Comparison of ENCODE assay signal across 10 mouse cellular contexts in genomic region chr9:120679822-120680426, GRCm38 (mm10).
DNase-seq lines count a peak whose midpoint lies in the region; ATAC-seq and TF ChIP-seq lines count a peak whose summit lies in the region.
"Had no signal": no experiment of that assay in that cellular context is flagged by ENCODE, and none has a peak within 500 bp of the region (broad histone marks: within the 10 kb centered on the region; RNA-seq: fewer than 3 reads in every experiment).

No protein-coding gene starts in this region.

- no peak overlapping the region for H3K9ac ChIP-seq in hindbrain, embryonic 11.5 days (ENCODE audit: low read depth, low read length)
- no peak overlapping the region for H3K9ac ChIP-seq in hindbrain, embryonic 13.5 days
- H3K9ac ChIP-seq in ES-Bruce4 (ENCODE audit: low read depth, poor library complexity, severe bottlenecking), result peak overlapping the region; percentile 43; the same call in 1 of the 2 replicates
- H3K9ac ChIP-seq in embryonic facial prominence, embryonic 11.5 days (replicated peaks; ENCODE audit: low read length), result peak overlapping the region; percentile 15; the same call in 1 of the 2 replicates
- no peak overlapping the region for H3K9ac ChIP-seq in midbrain, embryonic 14.5 days (replicated peaks; ENCODE audit: low read length)
- no peak overlapping the region for H3K9ac ChIP-seq in midbrain, embryonic 16.5 days (ENCODE audit: low read depth, low read length)

- 44% methylated on average over 11 of the region's 11 CpGs for WGBS in hindbrain, embryonic 11.5 days
- WGBS in hindbrain, embryonic 13.5 days, result 51% methylated on average over 11 of the region's 11 CpGs
- WGBS in embryonic facial prominence, embryonic 11.5 days, result 27% methylated on average over 11 of the region's 11 CpGs
- WGBS in thymus, adult 2 months, result 31% methylated on average over 11 of the region's 11 CpGs
- WGBS in midbrain, embryonic 14.5 days, result 59% methylated on average over 11 of the region's 11 CpGs
- WGBS in midbrain, embryonic 16.5 days, result 59% methylated on average over 11 of the region's 11 CpGs

- H3K9me3 ChIP-seq in hindbrain, embryonic 11.5 days (ENCODE audit: control insufficient read depth, low read length), result no peaks in the 10 kb centered on the region
- no peaks in the 10 kb centered on the region for H3K9me3 ChIP-seq in hindbrain, embryonic 13.5 days
- no peaks in the 10 kb centered on the region for H3K9me3 ChIP-seq in ES-Bruce4 (replicated peaks; ENCODE audit: control insufficient read depth, insufficient read depth, low read length, poor library complexity, severe bottlenecking)
- H3K9me3 ChIP-seq in embryonic facial prominence, embryonic 11.5 days (replicated peaks; ENCODE audit: control insufficient read depth, low read length), result no peaks in the 10 kb centered on the region
- H3K9me3 ChIP-seq in midbrain, embryonic 14.5 days (ENCODE audit: control insufficient read depth, low read length), result no peaks in the 10 kb centered on the region
- no peaks in the 10 kb centered on the region for H3K9me3 ChIP-seq in midbrain, embryonic 16.5 days (replicated peaks; ENCODE audit: control insufficient read depth, low read length, poor library complexity, severe bottlenecking)

- TF ChIP-seq CTCF in ES-Bruce4 (IDR thresholded peaks at IDR 0.05; ENCODE audit: low read depth, low read length), result no peak
- TF ChIP-seq CTCF in thymus, adult 2 months (IDR thresholded peaks at IDR 0.05; ENCODE audit: borderline replicate concordance, control insufficient read depth, extremely low read depth, insufficient read depth, low read length, poor library complexity), result no peak

- H3K36me3 ChIP-seq in hindbrain, embryonic 11.5 days (ENCODE audit: control insufficient read depth, insufficient read depth, low read length), result no peaks in the 10 kb centered on the region
- no peaks in the 10 kb centered on the region for H3K36me3 ChIP-seq in hindbrain, embryonic 13.5 days
- no peaks in the 10 kb centered on the region for H3K36me3 ChIP-seq in ES-Bruce4 (ENCODE audit: control insufficient read depth, insufficient read depth, low read length, poor library complexity, severe bottlenecking)
- no peaks in the 10 kb centered on the region for H3K36me3 ChIP-seq in embryonic facial prominence, embryonic 11.5 days (replicated peaks; ENCODE audit: control insufficient read depth, insufficient read depth, low read depth, low read length)
- no peaks in the 10 kb centered on the region for H3K36me3 ChIP-seq in thymus, adult 2 months (ENCODE audit: control insufficient read depth, insufficient read depth, low read length)
- H3K36me3 ChIP-seq in midbrain, embryonic 14.5 days (ENCODE audit: control insufficient read depth, insufficient read depth, low read length), result no peaks in the 10 kb centered on the region
- no peaks in the 10 kb centered on the region for H3K36me3 ChIP-seq in midbrain, embryonic 16.5 days (ENCODE audit: control insufficient read depth, insufficient read depth, low read length)

- no peak overlapping the region for H3K27ac ChIP-seq in hindbrain, embryonic 11.5 days (ENCODE audit: low read depth, low read length)
- no peak overlapping the region for H3K27ac ChIP-seq in hindbrain, embryonic 13.5 days
- peak overlapping the region; percentile 89 for H3K27ac ChIP-seq in ES-Bruce4 (ENCODE audit: insufficient read depth, low read length)
- H3K27ac ChIP-seq in embryonic facial prominence, embryonic 11.5 days (replicated peaks; ENCODE audit: low read depth, low read length), result 0 out of 2 replicates have a peak overlapping the region, but pooled peaks have one; percentile 6
- peak overlapping the region; percentile 86 for H3K27ac ChIP-seq in thymus, adult 2 months (ENCODE audit: control insufficient read depth, insufficient read depth, low read length)
- H3K27ac ChIP-seq in midbrain, embryonic 14.5 days (replicated peaks; ENCODE audit: low read depth, low read length), result no peak overlapping the region
- no peak overlapping the region for H3K27ac ChIP-seq in midbrain, embryonic 16.5 days (ENCODE audit: low read length)

- H3K4me2 ChIP-seq in hindbrain, embryonic 11.5 days (replicated peaks; ENCODE audit: low read depth, low read length), result no peak overlapping the region
- no peak overlapping the region for H3K4me2 ChIP-seq in hindbrain, embryonic 13.5 days
- no peak overlapping the region for H3K4me2 ChIP-seq in embryonic facial prominence, embryonic 11.5 days (ENCODE audit: low read depth, low read length)
- H3K4me2 ChIP-seq in midbrain, embryonic 14.5 days (ENCODE audit: low read length), result no peak overlapping the region
- no peak overlapping the region for H3K4me2 ChIP-seq in midbrain, embryonic 16.5 days (ENCODE audit: low read length)

- no peak overlapping the region for H3K4me3 ChIP-seq in hindbrain, embryonic 11.5 days (ENCODE audit: low read depth, low read length)
- no peak overlapping the region for H3K4me3 ChIP-seq in hindbrain, embryonic 13.5 days
- peak overlapping the region; percentile 39 for H3K4me3 ChIP-seq in ES-Bruce4 (ENCODE audit: low read depth, low read length)
- no peak overlapping the region for H3K4me3 ChIP-seq in embryonic facial prominence, embryonic 11.5 days (ENCODE audit: low read depth, low read length)
- peak overlapping the region; percentile 11 for H3K4me3 ChIP-seq in thymus, adult 2 months (ENCODE audit: control insufficient read depth, insufficient read depth, low read length)
- H3K4me3 ChIP-seq in midbrain, embryonic 14.5 days (replicated peaks; ENCODE audit: low read depth, low read length), result no peak overlapping the region
- no peak overlapping the region for H3K4me3 ChIP-seq in midbrain, embryonic 16.5 days (ENCODE audit: low read depth, low read length)

- TF ChIP-seq POLR2A in ES-Bruce4 (IDR thresholded peaks at IDR 0.05; ENCODE audit: insufficient read depth, low read length), result no peak
- TF ChIP-seq POLR2A in thymus, adult 2 months (IDR thresholded peaks at IDR 0.05; ENCODE audit: control insufficient read depth, extremely low read depth, insufficient read depth, low read length, poor library complexity), result no peak

- ATAC-seq in hindbrain, embryonic 11.5 days (ENCODE audit: low FRiP score), result no peak
- no peak for ATAC-seq in hindbrain, embryonic 13.5 days (ENCODE audit: low FRiP score)
- no peak for ATAC-seq in embryonic facial prominence, embryonic 11.5 days (replicated peaks; ENCODE audit: insufficient number of reproducible peaks, low FRiP score, low TSS enrichment, low read depth)
- no peak for ATAC-seq in midbrain, embryonic 14.5 days (ENCODE audit: low FRiP score, low TSS enrichment)
- no peak for ATAC-seq in midbrain, embryonic 16.5 days

- TF ChIP-seq EP300 in ES-Bruce4 (IDR thresholded peaks at IDR 0.05; ENCODE audit: insufficient read depth, low read depth, low read length), result peak; percentile 99

- H3K27me3 ChIP-seq in hindbrain, embryonic 11.5 days (ENCODE audit: control insufficient read depth, insufficient read depth, low read length), result no peaks in the 10 kb centered on the region
- H3K27me3 ChIP-seq in hindbrain, embryonic 13.5 days, result no peaks in the 10 kb centered on the region
- no peaks in the 10 kb centered on the region for H3K27me3 ChIP-seq in ES-Bruce4 (ENCODE audit: control insufficient read depth, insufficient read depth, low read length, poor library complexity, severe bottlenecking)
- H3K27me3 ChIP-seq in embryonic facial prominence, embryonic 11.5 days (ENCODE audit: control insufficient read depth, insufficient read depth, low read length), result no peaks in the 10 kb centered on the region
- no peaks in the 10 kb centered on the region for H3K27me3 ChIP-seq in thymus, adult 2 months (ENCODE audit: control insufficient read depth, insufficient read depth, low read length)
- 0 out of 2 replicates have a peak, but pooled peaks cover under 1% of the 10 kb centered on the region for H3K27me3 ChIP-seq in midbrain, embryonic 14.5 days (ENCODE audit: control insufficient read depth, insufficient read depth, low read length)
- H3K27me3 ChIP-seq in midbrain, embryonic 16.5 days (ENCODE audit: control insufficient read depth, insufficient read depth, low read depth, low read length), result no peaks in the 10 kb centered on the region

- H3K4me1 ChIP-seq in hindbrain, embryonic 11.5 days (replicated peaks; ENCODE audit: control insufficient read depth, insufficient read depth, low read length), result peaks cover 17% of the 10 kb centered on the region
- H3K4me1 ChIP-seq in hindbrain, embryonic 13.5 days (replicated peaks), result peaks cover 36% of the 10 kb centered on the region
- H3K4me1 ChIP-seq in ES-Bruce4 (ENCODE audit: control insufficient read depth, insufficient read depth, low read length), result peaks cover 8% of the 10 kb centered on the region
- peaks cover 6% of the 10 kb centered on the region; the same call in 1 of the 2 replicates for H3K4me1 ChIP-seq in embryonic facial prominence, embryonic 11.5 days (ENCODE audit: control insufficient read depth, insufficient read depth, low read length)
- H3K4me1 ChIP-seq in thymus, adult 2 months (replicated peaks; ENCODE audit: control insufficient read depth, insufficient read depth, low read length), result peaks cover 21% of the 10 kb centered on the region
- H3K4me1 ChIP-seq in midbrain, embryonic 14.5 days (ENCODE audit: control insufficient read depth, insufficient read depth, low read length), result peaks cover 20% of the 10 kb centered on the region
- H3K4me1 ChIP-seq in midbrain, embryonic 16.5 days (ENCODE audit: control insufficient read depth, insufficient read depth, low read length), result peaks cover 28% of the 10 kb centered on the region

- peak; percentile 24 for DNase-seq in hindbrain, embryonic 11.5 days (ENCODE audit: low spot score)
- no peak for DNase-seq in embryonic facial prominence, embryonic 11.5 days (ENCODE audit: low spot score)
- DNase-seq in thymus, adult 2 months, result peak; percentile 45
- DNase-seq in left cerebral cortex, adult 9 months (ENCODE audit: low spot score in 2 of 2), result no peak
- no peak for DNase-seq in midbrain, embryonic 14.5 days
- DNase-seq: cerebellum, adult 11 months; lung, postnatal 10 days had no signal

Comparison
In these comparisons a context has a peak if more than half of its experiments do, and no peak if none do; other contexts are left out.
1. DNase-seq: peak in hindbrain, embryonic 11.5 days (single experiment) and thymus, adult 2 months (single experiment); none in embryonic facial prominence, embryonic 11.5 days (single experiment), left cerebral cortex, adult 9 months (0 of 2) and midbrain, embryonic 14.5 days (single experiment).
2. H3K27ac ChIP-seq: peak in ES-Bruce4 (single experiment), embryonic facial prominence, embryonic 11.5 days (single experiment) and thymus, adult 2 months (single experiment); none in hindbrain, embryonic 11.5 days (single experiment), hindbrain, embryonic 13.5 days (single experiment), midbrain, embryonic 14.5 days (single experiment) and midbrain, embryonic 16.5 days (single experiment).
3. H3K4me3 ChIP-seq: peak in ES-Bruce4 (single experiment) and thymus, adult 2 months (single experiment); none in hindbrain, embryonic 11.5 days (single experiment), hindbrain, embryonic 13.5 days (single experiment), embryonic facial prominence, embryonic 11.5 days (single experiment), midbrain, embryonic 14.5 days (single experiment) and midbrain, embryonic 16.5 days (single experiment).
4. H3K9ac ChIP-seq: peak in ES-Bruce4 (single experiment) and embryonic facial prominence, embryonic 11.5 days (single experiment); none in hindbrain, embryonic 11.5 days (single experiment), hindbrain, embryonic 13.5 days (single experiment), midbrain, embryonic 14.5 days (single experiment) and midbrain, embryonic 16.5 days (single experiment).